Mouse (Mus musculus) thymus, adult 2 months (tissue): Measurements from ENCODE around the gene Dnajc16.

ENCODE experiments used
- CTCF ChIP-seq: fragments of 200-500 bp; IDR thresholded peaks from 2 replicates; pipeline ENCODE4 v1.5.1; 2012; ENCODE audit warnings: mild to moderate bottlenecking, control low read depth, low read length, moderate library complexity, borderline replicate concordance; ENCODE audit not compliant: control insufficient read depth, poor library complexity, insufficient read depth; ENCODE audit errors: extremely low read depth
- POLR2A ChIP-seq: fragments of 200-500 bp; IDR thresholded peaks from 2 replicates; pipeline ENCODE4 v1.6.1; 2012; ENCODE audit warnings: mild to moderate bottlenecking, low read length, control low read depth, moderate library complexity; ENCODE audit not compliant: control insufficient read depth, poor library complexity, insufficient read depth; ENCODE audit errors: extremely low read depth

- TF ChIP-seq CTCF, result no peak
- no peak for TF ChIP-seq POLR2A
These were observed 21.1 kb downstream of the Dnajc16 start for GRCm38 (mm10) chr4:141769501-141770160.
